Mouse (Mus musculus): ENCODE measurements around the gene Palld. TPM values are rescaled to one million over a fixed set of nuclear protein-coding genes. Genes with fewer than 3 reads are reported as not detected.

The Palld gene
- polyA plus RNA-seq, 1 experiment from 2014 or later, result 64.6 TPM

DNA sequence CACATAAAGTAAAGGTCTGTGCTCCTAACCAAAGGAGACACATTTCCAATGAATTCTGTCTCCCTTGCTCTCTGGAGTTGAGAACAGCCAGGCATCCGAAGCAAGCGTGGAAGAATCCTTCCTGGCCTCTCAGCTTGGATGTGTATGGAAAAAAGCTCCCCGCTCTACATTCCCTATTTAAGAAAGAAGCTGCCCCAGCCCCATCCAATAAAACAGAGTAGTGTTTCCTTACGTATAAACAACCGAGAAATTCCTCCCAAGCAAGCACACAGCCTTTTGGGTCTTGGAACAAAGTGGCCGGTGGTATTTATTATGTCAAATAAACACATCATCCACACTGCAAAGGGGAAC, 295.1 kb downstream of the Palld start:
- no peak overlapping the region for H3K4me2 ChIP-seq (replicated peaks)
- no peak for ATAC-seq (ENCODE audit: low FRiP score)
- no peaks in the 10 kb centered on the region for H3K36me3 ChIP-seq
- H3K4me3 ChIP-seq, result no peak overlapping the region
- peak overlapping the region; percentile 57; the same call in 1 of the 2 replicates for H3K27ac ChIP-seq
- no peaks in the 10 kb centered on the region for H3K4me1 ChIP-seq
- H3K9ac ChIP-seq, result no peak overlapping the region
- WGBS, result 44% methylated on average over 6 of the region's 6 CpGs
- no peaks in the 10 kb centered on the region for H3K9me3 ChIP-seq (replicated peaks)
- H3K27me3 ChIP-seq, result no peaks in the 10 kb centered on the region

DNA sequence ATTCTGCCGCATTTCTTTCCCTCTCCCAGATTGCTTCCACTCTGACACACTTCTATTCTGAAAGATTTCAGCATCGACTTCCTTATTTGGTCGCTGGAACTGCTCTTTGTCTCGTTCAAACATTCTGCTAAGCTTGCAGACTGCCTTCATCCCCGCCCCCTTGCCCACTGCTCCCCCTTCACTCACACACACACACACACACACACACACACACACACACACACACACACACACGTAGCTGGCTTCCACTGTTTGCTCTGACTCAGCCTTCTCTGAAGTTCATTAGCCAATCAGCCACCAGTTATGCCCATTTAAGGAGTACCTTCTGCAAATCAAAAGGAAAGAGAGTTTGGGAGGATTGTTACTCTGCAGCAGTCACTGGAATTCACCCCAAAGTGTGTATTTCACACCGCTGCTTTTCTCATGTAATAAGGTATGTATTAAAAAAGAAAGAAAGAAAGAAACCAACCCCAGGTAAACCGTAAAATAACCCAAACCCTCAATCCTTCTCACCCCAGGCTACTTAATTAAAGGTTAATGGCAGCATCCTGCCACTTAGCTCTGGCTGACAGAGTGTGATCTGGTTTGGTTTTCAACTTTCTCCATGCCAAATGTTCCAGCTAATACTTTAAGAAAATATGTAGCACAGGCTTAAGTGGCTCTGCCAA, 295.6 kb downstream of the Palld start:
- Histone ChIP-seq H3K4me1 (no peaks in the 10 kb centered on the region), H3K9ac (no peak overlapping the region), H3K27me3 (no peaks in the 10 kb centered on the region), H3K4me2 (replicated peaks) (peak overlapping the region; percentile 27; the same call in 1 of the 2 replicates), H3K4me3 (no peak overlapping the region), H3K36me3 (no peaks in the 10 kb centered on the region), H3K9me3 (replicated peaks) (no peaks in the 10 kb centered on the region), H3K27ac (peak overlapping the region; percentile 57; the same call in 1 of the 2 replicates)
- 19% methylated on average over 7 of the region's 8 CpGs for WGBS
- ATAC-seq (ENCODE audit: low FRiP score), result peak; percentile 78

DNA sequence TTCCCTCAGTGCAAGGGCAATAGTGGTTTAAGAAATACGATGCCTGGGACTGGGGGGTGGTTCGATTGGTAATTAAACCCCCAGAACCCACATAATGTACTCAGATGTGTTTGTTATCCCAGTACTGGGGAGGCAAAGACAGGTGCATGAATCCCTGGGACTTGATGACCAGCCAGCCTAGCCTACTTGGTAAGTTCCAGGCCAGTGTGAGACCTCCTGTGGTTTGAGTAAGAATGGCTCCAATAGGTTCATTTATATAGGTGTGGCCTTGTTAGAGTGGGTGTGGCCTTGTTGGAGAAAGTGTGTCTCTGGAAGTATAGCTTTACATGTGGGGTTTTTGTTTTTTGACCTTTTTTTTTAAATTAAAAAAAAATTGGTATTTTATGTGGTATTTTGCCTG, 297.6 kb downstream of the Palld start:
- H3K9me3 ChIP-seq (replicated peaks), result no peaks in the 10 kb centered on the region
- H3K27ac ChIP-seq, result no peak overlapping the region
- H3K27me3 ChIP-seq, result no peaks in the 10 kb centered on the region
- H3K4me3 ChIP-seq, result no peak overlapping the region
- ATAC-seq (ENCODE audit: low FRiP score), result no peak
- no peak overlapping the region for H3K4me2 ChIP-seq (replicated peaks)
- H3K36me3 ChIP-seq, result no peaks in the 10 kb centered on the region
- H3K4me1 ChIP-seq, result no peaks in the 10 kb centered on the region
- 93% methylated on average over 2 of the region's 2 CpGs for WGBS
- H3K9ac ChIP-seq, result no peak overlapping the region

DNA sequence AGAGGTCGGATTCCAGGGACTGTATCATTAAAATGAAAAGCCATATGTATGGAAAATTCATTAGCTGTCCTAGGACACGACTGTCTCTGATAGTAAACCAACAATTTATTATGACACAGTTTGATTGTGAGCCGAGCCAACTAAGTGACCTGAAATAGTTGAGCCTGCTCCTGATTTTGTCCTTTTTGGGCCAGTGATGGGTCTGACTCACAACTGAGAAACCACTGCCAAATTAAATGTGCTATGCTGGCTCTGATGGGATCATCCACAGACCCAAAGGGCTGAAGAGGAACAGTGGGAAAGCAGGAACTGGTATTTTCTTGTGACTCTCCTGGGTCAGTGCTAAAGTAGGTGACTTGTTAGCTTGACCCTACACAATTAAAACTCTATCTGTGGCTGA, 305.6 kb downstream of the Palld start:
- peaks cover 22% of the 10 kb centered on the region for H3K4me1 ChIP-seq
- H3K9me3 ChIP-seq (replicated peaks), result no peaks in the 10 kb centered on the region
- ATAC-seq (ENCODE audit: low FRiP score), result no peak
- no peaks in the 10 kb centered on the region for H3K36me3 ChIP-seq
- H3K4me2 ChIP-seq (replicated peaks), result no peak overlapping the region
- H3K27ac ChIP-seq, result no peak overlapping the region
- WGBS, result 63% methylated on average over 3 of the region's 3 CpGs
- H3K27me3 ChIP-seq, result no peaks in the 10 kb centered on the region
- no peak overlapping the region for H3K4me3 ChIP-seq
- no peak overlapping the region for H3K9ac ChIP-seq

DNA sequence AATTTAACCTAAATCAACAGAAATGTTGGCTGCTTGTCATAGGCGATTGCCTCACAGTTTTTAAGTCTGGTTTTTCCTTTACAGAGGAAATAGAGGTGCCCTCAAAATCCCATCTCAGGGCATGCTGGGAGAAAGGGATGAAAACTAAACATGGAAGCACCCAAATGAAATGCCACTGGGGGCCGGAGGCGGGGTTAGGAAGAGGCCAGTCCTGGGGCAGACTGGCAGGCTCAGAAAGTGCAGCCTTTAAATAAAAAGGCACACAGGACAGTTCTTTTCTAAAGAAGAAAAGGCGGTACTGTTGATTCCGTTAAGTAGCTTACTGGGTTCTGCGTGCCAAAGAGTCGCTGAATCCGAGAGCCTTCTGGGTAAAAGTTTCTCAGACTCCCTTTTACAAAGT, 311.0 kb downstream of the Palld start:
- Histone ChIP-seq H3K4me3 (peak overlapping the region; percentile 65), H3K4me2 (replicated peaks) (peak overlapping the region; percentile 86), H3K27me3 (no peaks in the 10 kb centered on the region), H3K36me3 (no peaks in the 10 kb centered on the region), H3K9me3 (replicated peaks) (no peaks in the 10 kb centered on the region), H3K4me1 (peaks cover 41% of the 10 kb centered on the region), H3K9ac (peak overlapping the region; percentile 67; the same call in 1 of the 2 replicates), H3K27ac (peak overlapping the region; percentile 75; the same call in 1 of the 2 replicates)
- 5% methylated on average over 8 of the region's 8 CpGs for WGBS
- peak; percentile 24 for ATAC-seq (ENCODE audit: low FRiP score)

DNA sequence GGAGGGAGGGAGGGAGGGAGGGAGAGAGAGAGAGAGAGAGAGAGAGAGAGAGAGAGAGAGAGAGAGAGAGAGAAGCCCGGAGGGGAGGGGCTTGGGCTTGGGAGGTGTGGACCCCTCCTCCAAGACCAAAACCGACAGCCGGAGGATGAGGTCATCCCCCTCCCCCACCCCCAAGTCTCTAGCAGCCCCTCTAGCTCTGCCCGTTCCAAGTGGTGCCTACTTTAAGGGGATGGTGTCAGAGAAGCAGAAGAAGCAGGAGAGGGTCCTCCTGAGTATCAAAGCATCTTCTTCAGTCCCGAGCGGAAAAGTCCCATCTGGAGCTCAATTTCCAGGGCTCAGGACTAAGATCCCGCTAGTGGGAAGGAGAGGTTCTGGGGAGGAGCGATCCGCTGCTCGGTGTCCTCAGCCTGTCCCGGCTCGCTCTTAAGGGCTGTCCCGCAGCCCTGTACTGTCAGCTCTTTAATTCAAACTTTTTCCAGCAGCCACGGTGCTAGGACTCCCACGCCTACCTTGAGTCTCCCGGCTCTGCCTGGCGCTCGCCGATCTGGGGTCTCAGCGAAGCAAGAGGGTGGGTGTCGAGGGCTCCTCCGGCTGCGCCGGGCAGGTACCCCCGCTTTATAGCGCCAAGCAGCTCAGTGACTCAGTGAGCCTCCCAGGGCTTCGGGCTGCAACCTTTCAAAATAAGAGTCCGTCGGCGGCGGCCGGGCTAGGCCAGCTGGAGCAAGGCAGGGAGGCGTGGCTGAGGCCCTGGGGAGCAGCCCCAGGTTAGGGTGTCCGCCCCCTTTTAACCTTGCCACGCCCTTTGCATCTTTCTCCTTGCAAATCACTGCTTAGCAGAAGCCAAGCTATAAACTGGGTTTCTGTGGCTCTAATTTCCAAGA, 311.7 kb downstream of the Palld start:
- H3K36me3 ChIP-seq, result no peaks in the 10 kb centered on the region
- peak overlapping the region; percentile 67 for H3K9ac ChIP-seq
- no peaks in the 10 kb centered on the region for H3K9me3 ChIP-seq (replicated peaks)
- peaks cover 38% of the 10 kb centered on the region for H3K4me1 ChIP-seq
- ATAC-seq (ENCODE audit: low FRiP score), result peak; percentile 92
- peak overlapping the region; percentile 86 for H3K4me2 ChIP-seq (replicated peaks)
- H3K4me3 ChIP-seq, result peak overlapping the region; percentile 65
- no peaks in the 10 kb centered on the region for H3K27me3 ChIP-seq
- H3K27ac ChIP-seq, result peak overlapping the region; percentile 75
- under 1% methylated on average over 35 of the region's 35 CpGs for WGBS

DNA sequence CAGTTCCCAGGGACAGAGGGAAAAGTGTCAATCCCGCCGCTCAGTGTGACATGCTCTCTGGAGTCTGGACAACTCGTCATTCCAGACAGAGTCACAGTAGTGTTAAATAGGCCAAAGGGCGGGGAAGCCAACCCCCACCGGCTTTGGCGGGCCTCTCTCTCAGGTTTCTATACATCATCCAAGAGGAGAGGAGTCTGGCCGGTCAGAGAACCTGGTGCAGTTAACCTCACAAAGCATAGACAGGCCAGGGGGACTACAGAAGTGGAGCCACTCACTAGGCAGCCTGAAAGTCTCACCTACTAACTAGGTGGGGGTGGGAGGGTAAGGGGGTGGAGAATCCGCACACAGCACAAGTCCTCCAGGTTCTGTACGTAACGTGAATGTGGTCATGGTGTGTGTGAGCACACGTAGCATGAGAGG, 312.5 kb downstream of the Palld start:
- Histone ChIP-seq H3K4me3 (peak overlapping the region; percentile 65), H3K4me1 (peaks cover 35% of the 10 kb centered on the region), H3K9me3 (replicated peaks) (no peaks in the 10 kb centered on the region), H3K9ac (peak overlapping the region; percentile 67), H3K4me2 (replicated peaks) (peak overlapping the region; percentile 86), H3K27ac (no peak overlapping the region), H3K36me3 (no peaks in the 10 kb centered on the region), H3K27me3 (no peaks in the 10 kb centered on the region)
- peak; percentile 20; the same call in 1 of the 2 replicates for ATAC-seq (ENCODE audit: low FRiP score)
- 1% methylated on average over 10 of the region's 11 CpGs for WGBS

DNA sequence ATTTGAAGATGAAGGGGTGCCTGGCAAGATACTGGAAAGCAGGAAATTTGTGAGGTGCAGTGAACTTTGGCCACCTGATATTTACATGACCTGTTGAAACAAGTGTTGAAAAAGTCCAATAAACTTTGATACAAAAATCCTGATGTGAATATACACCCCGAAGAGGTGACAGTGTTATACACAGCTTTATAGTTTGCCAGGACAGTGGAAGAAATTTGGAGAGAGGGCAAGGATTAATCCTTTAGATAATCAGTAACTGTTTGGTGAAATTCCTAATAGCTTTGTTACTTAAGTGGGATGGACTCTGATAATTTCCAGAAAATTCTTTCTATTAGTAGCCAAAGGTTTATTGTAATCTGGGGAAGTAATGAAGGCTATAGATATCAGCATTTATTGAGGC, 314.2 kb downstream of the Palld start:
- no peak for ATAC-seq (ENCODE audit: low FRiP score)

DNA sequence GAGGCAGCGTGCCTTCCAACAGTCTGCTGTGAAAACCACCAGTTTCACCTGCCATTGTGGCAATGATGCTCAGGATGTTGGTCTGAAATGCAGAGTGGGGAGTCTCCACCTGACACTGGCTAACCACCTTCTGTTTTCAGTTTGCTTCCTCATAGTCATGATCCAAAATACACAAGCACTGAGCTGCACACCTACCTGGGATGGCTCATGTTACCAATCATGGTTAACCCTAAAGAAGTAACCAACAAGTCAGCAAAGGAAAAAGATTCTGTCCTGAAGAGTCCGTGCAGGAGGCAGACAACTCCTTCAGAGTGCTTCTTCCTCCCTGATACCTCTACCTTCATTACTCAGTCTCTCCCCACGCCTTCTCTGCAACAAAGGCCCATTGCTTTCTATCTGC, 314.8 kb downstream of the Palld start:
- H3K9ac ChIP-seq, result no peak overlapping the region
- no peak for ATAC-seq (ENCODE audit: low FRiP score)
- no peaks in the 10 kb centered on the region for H3K9me3 ChIP-seq (replicated peaks)
- H3K4me2 ChIP-seq (replicated peaks), result no peak overlapping the region
- H3K27me3 ChIP-seq, result no peaks in the 10 kb centered on the region
- H3K4me1 ChIP-seq, result peaks cover 27% of the 10 kb centered on the region
- 82% methylated on average over 3 of the region's 3 CpGs for WGBS
- no peaks in the 10 kb centered on the region for H3K36me3 ChIP-seq
- no peak overlapping the region for H3K27ac ChIP-seq
- no peak overlapping the region for H3K4me3 ChIP-seq

More for the DNA sequence above, 314.2 kb downstream of the Palld start:
- H3K9me3 ChIP-seq (replicated peaks), result no peaks in the 10 kb centered on the region
- no peaks in the 10 kb centered on the region for H3K27me3 ChIP-seq
- 94% methylated on average over 1 of the region's 1 CpGs for WGBS
- no peak overlapping the region for H3K27ac ChIP-seq
- no peak overlapping the region for H3K4me3 ChIP-seq
- H3K4me2 ChIP-seq (replicated peaks), result no peak overlapping the region
- no peaks in the 10 kb centered on the region for H3K36me3 ChIP-seq
- no peak overlapping the region for H3K9ac ChIP-seq
- peaks cover 31% of the 10 kb centered on the region for H3K4me1 ChIP-seq

DNA sequence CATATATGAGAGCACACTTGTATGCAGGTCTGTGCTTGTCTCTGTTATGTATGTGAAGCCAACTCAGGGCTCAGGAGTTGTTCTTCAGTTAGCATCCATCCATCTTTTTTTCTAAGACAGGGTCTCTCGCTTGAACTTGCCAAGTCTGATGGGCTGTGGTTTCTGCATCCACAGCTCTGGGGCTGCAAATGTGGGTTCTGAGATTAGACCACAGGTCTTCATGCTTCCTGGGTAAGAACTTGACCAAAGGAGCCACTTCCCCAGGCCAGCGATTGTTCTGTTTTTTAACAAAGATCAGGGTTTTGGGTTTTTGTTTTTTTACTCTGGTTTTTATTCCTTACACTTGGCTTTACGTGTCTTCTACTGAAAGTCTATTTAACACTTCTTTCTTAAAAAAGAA, 316.0 kb downstream of the Palld start:
- Histone ChIP-seq H3K9me3 (replicated peaks) (no peaks in the 10 kb centered on the region), H3K36me3 (no peaks in the 10 kb centered on the region), H3K4me2 (replicated peaks) (no peak overlapping the region), H3K4me1 (peaks cover 17% of the 10 kb centered on the region), H3K27ac (no peak overlapping the region), H3K27me3 (no peaks in the 10 kb centered on the region), H3K4me3 (no peak overlapping the region), H3K9ac (no peak overlapping the region)
- ATAC-seq (ENCODE audit: low FRiP score), result no peak
- WGBS, result 90% methylated on average over 3 of the region's 3 CpGs

DNA sequence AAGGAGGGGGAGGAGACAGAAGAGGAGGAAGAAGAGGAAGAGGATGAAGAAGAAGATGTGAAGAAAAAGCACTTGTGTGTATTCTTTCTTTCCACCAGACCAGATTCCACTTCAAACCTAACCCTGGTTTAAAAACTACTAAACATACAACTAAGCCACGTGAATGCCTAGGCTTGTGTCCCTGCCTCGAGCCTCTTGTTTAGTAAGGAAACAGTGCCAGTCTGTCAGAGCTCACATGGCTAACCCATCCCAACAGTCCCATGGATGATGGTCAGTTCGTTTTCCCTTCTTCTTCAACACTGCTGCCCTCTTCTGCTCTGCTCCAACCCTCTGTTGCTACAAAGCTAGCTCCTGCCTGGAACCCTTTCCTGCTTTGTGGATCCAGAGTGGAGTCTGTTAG, 316.7 kb downstream of the Palld start:
- 78% methylated on average over 3 of the region's 3 CpGs for WGBS
- Histone ChIP-seq H3K4me1 (peaks cover 11% of the 10 kb centered on the region), H3K4me2 (replicated peaks) (no peak overlapping the region), H3K27ac (no peak overlapping the region), H3K27me3 (no peaks in the 10 kb centered on the region), H3K9ac (no peak overlapping the region), H3K4me3 (no peak overlapping the region), H3K36me3 (no peaks in the 10 kb centered on the region), H3K9me3 (replicated peaks) (no peaks in the 10 kb centered on the region)
- ATAC-seq (ENCODE audit: low FRiP score), result no peak

DNA sequence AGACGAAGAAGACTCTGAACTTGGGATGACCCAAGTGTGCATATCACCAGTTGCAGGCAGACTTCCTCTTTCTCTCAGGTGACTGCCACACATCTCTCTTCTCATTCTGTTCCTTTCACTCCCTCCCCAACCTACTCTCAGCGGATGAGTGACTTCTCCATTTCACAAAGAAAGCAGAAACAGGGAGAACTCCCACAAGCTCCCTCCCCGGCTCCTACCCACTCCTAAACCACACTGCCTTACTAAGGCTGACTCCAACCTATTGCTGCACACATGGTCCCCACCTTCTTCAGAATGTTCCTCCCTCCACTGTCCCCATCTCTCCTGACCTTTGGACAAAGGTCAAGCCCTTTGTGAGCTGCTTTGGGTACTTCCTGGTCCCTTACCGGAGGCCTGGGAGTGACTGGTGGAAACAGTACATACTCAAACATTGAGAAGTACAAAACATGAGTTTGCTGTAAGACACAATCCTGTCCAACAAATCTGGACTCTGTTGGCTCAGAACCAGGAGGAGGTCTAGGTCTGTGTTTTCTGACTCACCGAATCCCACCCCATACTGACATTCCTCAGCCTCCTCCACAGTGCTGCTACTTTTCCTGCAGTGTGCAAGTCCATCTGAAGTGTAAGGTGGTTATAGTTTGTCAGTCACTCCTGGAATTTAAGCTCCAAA, 317.6 kb downstream of the Palld start:
- 78% methylated on average over 5 of the region's 5 CpGs for WGBS
- H3K9me3 ChIP-seq (replicated peaks), result no peaks in the 10 kb centered on the region
- H3K36me3 ChIP-seq, result no peaks in the 10 kb centered on the region
- no peaks in the 10 kb centered on the region for H3K27me3 ChIP-seq
- no peak overlapping the region for H3K9ac ChIP-seq
- ATAC-seq (ENCODE audit: low FRiP score), result no peak
- peaks cover 4% of the 10 kb centered on the region for H3K4me1 ChIP-seq
- no peak overlapping the region for H3K4me2 ChIP-seq (replicated peaks)
- H3K27ac ChIP-seq, result no peak overlapping the region
- no peak overlapping the region for H3K4me3 ChIP-seq
